Mouse (Mus musculus) CD4-positive, CD25-positive, alpha-beta regulatory T cell, adult 4 months (primary cell): ENCODE data around the gene Calu. TPM values are rescaled to one million over a fixed set of nuclear protein-coding genes. Genes with fewer than 3 reads are reported as not detected.
"Not testable (repeated sequence)": the region's sequence is repeated elsewhere in the genome, so short reads cannot be mapped to it uniquely, and the experiment has no call there.

Source experiments
- ATAC-seq: one replicate; pipeline ENCODE4 v1.8.0; 2017
- polyA plus RNA-seq, 2 experiments: library from polyadenylated mRNA; unstranded; fragments of 100-300 nt; shearing (Covaris generic); gene quantifications; one replicate each; pipeline ENCODE4 v1.2.1; 2017

Gene Calu
- polyA plus RNA-seq, 2 experiments from 2014 or later = 57.9 to 68.6 TPM

GRCm38 (mm10) chr6:29363129-29363515 is 15.3 kb downstream of the Calu start:
- ATAC-seq = no peak

GRCm38 (mm10) chr6:29365277-29365676 is 17.4 kb downstream of the Calu start:
- ATAC-seq = no peak

DNA sequence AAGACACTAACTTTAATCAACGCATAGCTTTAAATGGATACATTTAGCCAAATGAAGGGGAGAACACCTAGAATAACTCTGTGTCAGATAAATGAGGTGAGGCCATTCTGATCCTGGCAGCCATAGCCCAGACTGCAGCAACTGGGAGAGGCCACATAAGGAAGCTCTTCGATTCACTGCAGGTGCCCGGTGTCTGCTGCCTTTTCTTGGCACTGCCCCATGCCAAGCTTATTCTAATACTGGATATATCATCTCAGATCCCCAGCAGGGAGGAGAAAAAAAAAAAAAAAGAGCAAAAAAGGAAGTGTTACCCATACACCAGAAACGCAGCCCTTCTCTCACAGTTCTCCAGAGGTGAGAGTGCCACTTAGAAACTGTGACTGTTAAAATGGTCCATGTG is 29.5 kb downstream of the Calu start:
- no peak for ATAC-seq

- no peak for ATAC-seq
These were observed 30.8 kb downstream of the Calu start for GRCm38 (mm10) chr6:29378678-29379077.

- ATAC-seq = no peak
These were observed 32.1 kb downstream of the Calu start for GRCm38 (mm10) chr6:29379954-29380353.

DNA sequence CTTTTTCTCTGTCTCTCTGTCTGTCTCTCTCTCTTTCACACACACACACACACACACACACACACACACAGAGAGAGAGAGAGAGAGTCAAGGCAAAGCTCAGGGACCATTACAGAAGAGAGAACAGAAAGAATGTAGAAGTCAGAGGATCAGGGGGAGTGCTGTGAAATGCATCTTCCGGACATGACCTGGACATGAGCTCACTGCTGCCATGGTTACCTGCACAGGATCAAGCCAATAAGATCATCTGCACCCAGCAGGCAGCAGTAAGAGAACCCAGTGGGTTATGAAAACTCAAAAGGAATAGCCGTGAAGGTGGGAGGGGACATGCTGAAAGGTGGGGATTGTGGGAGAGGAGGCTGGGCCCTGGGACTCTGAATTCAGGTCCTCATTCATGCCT is 34.6 kb downstream of the Calu start:
- ATAC-seq = no peak

DNA sequence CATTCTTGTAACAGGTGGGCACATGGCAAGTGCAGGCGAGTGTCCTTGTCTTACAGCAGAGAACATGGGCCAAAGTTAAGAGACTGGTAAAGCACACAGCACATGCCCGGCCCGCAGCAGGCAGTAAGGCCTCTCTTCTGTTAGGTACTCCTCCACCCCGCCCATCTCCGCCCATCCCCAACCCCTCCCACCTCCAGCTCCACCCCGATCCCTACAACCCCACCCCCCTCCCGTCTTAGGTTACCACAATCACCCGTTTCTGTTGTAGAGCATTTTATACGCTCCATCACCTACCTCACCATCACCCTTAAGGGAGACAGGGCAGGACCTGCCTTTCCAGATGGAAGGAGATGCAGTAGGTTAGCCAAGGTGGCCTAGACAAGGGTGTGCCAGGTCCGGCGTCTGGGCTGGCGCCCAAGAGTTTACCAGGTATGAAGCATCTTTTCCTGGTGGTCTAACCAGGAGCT is 40.2 kb downstream of the Calu start, which contains the start of gene Opn1sw:
Opn1sw (minus strand) TSS at position 417 of the 467 bp plus-strand sequence.
- ATAC-seq = no peak

DNA sequence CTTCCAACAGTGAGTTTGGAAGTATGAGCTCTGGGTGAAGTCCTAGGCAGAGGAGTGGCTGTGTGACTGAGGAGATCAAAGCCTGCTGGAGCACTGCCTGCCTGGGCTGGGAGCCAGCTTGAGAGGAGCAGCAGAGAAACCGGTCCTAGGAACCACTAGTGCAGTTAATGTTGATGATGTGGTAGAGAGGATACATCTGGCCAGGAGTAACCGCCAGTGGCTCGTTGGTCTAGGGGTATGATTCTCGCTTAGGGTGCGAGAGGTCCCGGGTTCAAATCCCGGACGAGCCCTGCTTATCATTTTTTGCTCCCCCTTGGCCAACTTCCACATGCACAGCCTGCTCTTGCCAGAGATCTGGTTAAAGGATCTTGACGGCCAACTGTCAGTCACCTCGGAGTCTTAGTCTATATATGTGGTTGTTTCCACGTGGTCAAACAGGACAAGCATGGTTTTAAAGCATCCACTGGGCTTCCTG is 40.8 kb downstream of the Calu start:
- ATAC-seq = no peak

DNA sequence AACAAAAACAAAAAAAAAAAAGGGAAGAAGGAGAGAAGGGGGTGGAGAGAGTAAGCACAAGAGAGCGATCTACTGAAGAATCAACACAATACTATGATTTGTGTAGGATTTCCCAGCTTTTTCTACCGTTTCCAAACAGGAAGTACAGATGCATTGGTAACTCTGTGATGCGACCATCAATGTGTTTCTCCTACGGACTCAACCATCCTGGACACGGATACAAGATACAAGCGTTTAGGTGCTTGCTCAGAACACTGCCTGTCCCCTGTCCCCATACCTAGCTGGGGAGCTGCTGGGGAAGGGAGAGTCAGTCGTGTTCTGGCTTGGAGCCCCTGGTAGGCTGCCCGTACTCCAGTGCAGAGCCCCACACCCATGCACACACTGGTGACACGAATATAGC is 41.6 kb downstream of the Calu start:
- no peak for ATAC-seq

DNA sequence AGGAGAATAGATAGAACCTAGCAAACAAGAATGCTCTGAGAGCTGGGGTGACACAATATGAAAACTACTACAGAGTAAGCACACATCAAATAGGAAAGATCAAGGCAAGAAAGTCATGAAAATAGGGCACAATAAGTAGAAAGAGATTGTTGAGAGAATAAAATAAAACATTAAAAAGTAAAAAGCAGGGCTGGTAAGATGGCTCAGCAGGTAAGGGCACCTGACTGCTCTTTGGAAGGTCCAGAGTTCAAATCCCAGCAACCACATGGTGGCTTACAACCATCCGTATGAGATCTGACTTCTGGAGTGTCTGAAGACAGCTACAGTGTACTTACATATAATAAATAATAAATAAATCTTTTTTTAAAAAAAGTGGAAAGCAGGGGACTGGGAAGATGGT is 42.6 kb downstream of the Calu start:
- ATAC-seq = not testable (repeated sequence)

DNA sequence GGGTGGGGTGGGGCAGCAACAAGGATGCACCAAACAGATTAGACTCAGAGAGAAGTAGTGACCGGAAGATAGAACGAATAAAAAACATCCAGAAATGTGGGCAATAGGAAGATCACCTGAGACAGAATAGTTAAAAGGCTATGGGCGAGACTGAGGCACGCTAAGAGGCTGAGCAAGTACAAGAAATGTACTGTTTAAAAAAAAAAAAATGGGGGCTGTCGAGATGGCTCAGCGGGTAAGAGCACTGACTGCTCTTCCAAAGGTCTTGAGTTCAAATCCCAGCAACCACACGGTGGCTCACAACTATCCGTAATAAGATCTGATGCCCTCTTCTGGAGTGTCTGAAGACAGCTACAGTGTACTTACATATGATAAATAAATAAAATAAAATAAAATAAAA is 43.4 kb downstream of the Calu start:
- not testable (repeated sequence) for ATAC-seq

GRCm38 (mm10) chr6:29391802-29392201 is 43.9 kb downstream of the Calu start:
- no peak for ATAC-seq

GRCm38 (mm10) chr6:29394286-29394685 is 46.4 kb downstream of the Calu start:
- ATAC-seq = no peak

DNA sequence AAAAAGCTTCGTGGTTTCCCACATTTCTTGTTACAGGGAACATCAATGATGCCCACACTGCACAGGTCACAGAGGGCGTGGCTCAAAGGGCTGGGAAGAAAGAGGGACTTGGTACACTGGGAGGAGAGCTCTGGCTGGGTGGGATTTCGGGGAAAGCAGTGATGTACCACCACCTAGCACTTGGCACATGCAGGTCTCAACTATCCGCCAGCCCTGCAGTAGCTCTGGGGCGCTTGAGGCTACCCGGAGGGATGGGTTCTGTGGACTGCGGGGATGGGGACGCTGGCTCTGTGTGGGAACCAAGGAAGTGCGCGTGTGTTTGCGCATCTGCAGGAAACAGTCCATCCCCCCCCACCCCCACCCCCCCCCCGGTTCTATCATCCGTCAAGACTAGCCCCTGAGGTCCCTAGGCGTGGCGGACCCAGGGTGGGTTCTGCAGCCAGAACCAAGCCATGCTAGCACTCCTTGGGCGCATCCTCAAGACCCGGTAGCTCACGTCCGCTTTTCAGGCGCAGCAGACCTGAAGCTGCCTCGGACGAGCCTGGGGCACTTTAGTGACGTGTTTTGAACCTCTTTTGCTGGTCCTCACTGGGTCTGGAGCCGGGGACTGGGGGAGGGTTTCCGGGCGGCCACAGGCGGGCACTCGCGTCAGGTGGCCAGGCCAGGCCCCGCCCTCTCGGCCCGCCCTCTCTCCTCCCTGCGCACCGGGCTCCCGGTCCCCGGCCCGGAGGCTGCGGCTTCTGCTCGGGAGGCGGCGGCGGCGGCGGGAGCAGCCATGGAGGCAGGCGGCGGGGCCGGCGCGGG is 48.2 kb downstream of the Calu start, which contains the start of gene Ccdc136:
Ccdc136 (plus strand) TSS at position 400 of the 804 bp plus-strand sequence.
- peak; percentile 88 for ATAC-seq

DNA sequence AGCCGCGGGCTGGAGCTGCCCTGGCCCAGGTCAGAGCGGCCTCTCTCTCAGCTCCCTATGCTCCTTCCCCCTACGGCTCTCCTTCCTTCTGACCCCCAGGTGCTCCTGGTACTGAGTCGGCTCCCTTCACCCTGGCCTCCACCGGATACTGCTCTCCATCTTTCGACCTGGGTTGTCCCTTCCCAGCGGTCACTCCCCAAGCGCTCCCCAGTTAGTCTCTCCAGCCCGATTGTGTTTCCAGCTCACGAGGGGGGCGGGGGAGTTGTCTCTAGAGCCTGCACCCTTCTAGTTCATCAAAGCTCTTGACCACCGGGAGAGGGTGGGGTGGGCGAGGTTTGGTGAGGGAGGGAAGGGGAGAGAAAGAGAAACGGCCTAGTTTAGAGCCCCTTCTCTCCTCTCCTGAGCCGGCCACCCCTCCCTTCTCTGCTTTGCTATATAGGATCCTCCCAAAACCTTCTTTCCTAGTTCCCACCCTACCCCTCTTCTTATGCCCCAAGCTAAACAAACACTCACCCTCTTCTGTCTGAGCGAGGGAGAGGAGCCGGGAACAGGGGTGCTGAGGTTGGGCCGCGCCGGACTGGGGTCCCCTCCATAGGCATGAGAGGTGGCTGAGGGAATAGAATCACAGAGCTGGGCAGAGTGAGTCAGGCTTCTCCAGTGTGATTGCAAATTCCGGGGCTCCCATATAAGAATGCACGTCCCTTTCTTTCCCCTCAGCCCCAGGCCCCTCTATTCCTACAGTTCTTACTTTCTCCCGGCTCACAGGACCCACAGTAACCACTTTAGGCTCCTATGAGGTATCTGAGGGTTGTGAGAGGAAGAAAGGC is 49.1 kb downstream of the Calu start:
- ATAC-seq = no peak

GRCm38 (mm10) chr6:29397575-29397974 is 49.7 kb downstream of the Calu start:
- ATAC-seq = no peak

GRCm38 (mm10) chr6:29399851-29400250 is 52.0 kb downstream of the Calu start:
- no peak for ATAC-seq

DNA sequence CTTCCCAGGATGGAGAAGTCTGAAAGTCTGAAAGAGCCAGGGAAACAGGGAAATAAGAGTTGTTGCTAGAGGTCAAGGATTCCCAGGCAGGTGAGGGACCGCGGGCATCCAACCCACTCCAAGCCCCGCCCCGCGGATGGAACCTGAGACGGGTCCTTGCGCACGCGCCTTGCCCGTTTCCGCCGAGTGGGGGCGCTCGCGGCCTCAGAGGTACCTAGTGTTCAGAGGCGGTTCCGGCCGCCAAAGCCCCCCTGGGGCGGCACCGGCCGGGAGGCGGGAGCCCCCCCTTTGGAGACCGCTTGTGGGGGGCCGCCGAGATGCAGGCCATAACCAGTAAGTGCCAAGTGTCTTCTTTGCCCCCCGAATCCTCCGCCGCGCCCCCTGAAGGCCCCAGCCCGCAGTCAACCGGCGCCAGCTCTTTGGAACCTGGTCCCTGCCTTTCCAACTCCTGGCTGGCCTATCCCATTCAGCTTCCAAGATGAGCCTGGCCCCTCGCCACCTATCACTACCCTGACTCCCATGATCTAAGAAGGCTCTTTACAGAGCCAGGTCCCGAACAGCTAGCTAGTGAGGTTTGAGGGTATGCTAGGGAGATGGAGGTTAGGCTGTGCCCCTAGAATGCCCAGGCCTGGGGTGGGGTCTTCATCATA is 54.9 kb downstream of the Calu start:
- no peak for ATAC-seq

DNA sequence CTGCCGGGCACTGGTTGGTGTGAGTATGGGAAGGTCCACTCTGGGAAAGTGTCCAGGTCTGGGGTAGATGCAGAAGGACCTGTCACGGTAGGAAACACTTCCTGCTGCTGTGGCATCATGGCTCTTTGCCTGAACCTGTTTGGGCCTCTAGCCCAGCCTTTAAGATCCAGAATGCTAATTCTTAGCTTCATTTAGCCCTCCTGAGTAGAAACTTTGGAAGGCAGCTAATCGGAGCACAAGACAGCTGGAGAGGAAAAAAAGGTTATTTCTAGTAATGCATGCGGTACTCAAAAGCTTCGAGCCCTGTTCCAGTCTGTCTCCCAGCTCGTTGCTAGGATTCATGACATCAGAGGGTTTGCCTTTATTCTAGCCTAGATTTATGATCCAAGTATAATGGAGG is 58.5 kb downstream of the Calu start:
- no peak for ATAC-seq

DNA sequence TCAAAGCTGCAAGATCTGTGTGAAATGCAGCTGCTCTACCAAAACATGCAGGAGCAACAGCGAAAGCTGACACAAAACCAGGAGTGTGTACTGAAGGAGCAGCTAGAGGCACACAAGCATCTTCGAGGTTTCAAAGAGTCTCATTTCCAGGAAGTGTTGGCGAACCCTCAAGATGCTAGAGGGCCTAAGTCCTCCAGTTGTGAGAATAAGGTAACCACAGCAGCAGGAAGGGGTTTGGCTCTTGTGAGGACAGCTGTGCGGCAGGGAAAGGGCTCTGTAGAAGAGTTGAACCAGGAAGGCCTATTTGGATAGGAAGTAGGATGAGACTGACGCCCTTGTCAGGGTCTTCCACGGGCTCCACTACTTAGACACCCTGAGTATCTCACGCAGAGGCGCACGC is 67.6 kb downstream of the Calu start:
- peak; percentile 75 for ATAC-seq

- no peak for ATAC-seq
These were observed 72.7 kb downstream of the Calu start for GRCm38 (mm10) chr6:29420596-29420995.

- no peak for ATAC-seq
These were observed 77.2 kb downstream of the Calu start for GRCm38 (mm10) chr6:29425118-29425517.

GRCm38 (mm10) chr6:29426331-29426730 is 78.5 kb downstream of the Calu start:
- no peak for ATAC-seq
